Mouse (Mus musculus) hindbrain, postnatal 0 days (tissue): ENCODE measurements around the gene Tmem56. TPM values are rescaled to one million over a fixed set of nuclear protein-coding genes. Genes with fewer than 3 reads are reported as not detected.
A peak's percentile ranks its signal among the peaks of the same experiment; 100 is the strongest.

ENCODE experiments used
- ATAC-seq: fragments of 200-750 bp; cut with Nextera tagmentation; 2 replicates; pipeline ENCODE4 v1.8.0; 2017; ENCODE audit warnings: mild to moderate bottlenecking, moderate TSS enrichment, moderate library complexity
- DNase-seq: peaks from one replicate; pipeline ENCODE4 v3.0.0-alpha.2; 2015; ENCODE audit warnings: low spot score
- H3K27ac ChIP-seq: fragments of 300-500 bp; sonication (generic); 2 replicates; pipeline ENCODE4 v1.5.1; 2014; ENCODE audit warnings: mild to moderate bottlenecking
- H3K27me3 ChIP-seq: fragments of 300-500 bp; sonication (generic); 2 replicates; pipeline ENCODE4 v1.6.1; 2014; ENCODE audit warnings: low read length, mixed read lengths; ENCODE audit not compliant: insufficient read depth
- H3K36me3 ChIP-seq: fragments of 300-500 bp; sonication (generic); 2 replicates; pipeline ENCODE4 v1.6.1; 2014; ENCODE audit warnings: low read length, mixed read lengths; ENCODE audit not compliant: insufficient read depth
- H3K4me1 ChIP-seq: fragments of 300-500 bp; sonication (generic); 2 replicates; pipeline ENCODE4 v1.6.1; 2014; ENCODE audit warnings: antibody characterized with exemption, low read length, mixed read lengths; ENCODE audit not compliant: insufficient read depth
- H3K4me2 ChIP-seq: fragments of 300-500 bp; sonication (generic); 2 replicates; pipeline ENCODE4 v1.6.1; 2014; ENCODE audit warnings: low read depth, mild to moderate bottlenecking, low read length, moderate library complexity, mixed read lengths
- H3K4me3 ChIP-seq: fragments of 300-500 bp; sonication (generic); 2 replicates; pipeline ENCODE4 v1.5.1; 2014; ENCODE audit warnings: low read length
- H3K9ac ChIP-seq: fragments of 300-500 bp; sonication (generic); replicated peaks from 2 replicates; pipeline ENCODE4 v1.6.1; 2014; ENCODE audit warnings: mild to moderate bottlenecking, low read length, moderate library complexity, mixed read lengths
- H3K9me3 ChIP-seq: fragments of 300-500 bp; sonication (generic); 2 replicates; pipeline ENCODE4 v1.6.1; 2016; ENCODE audit warnings: low read length, mixed read lengths
- CTCF ChIP-seq: IDR thresholded peaks from 2 replicates; pipeline ENCODE4 v1.5.1; 2016; ENCODE audit warnings: antibody characterized with exemption, control low read depth, low read depth
- WGBS: fragments of 180-500 bp; shearing (Covaris S2); extraction: QIAGEN DNeasy Blood & Tissue Kit; methylation state at CpG from one replicate; pipeline ENCODE4 v1.1.7; 2014; 5-methylcytosine and 5-hydroxymethylcytosine counted together
- polyA plus RNA-seq: library from polyadenylated mRNA; unstranded; fragments of >200 nt; fragmentation: Nextera tagmentation; extraction: Ambion mirVana; gene quantifications from 2 replicates; pipeline ENCODE4 v1.2.1, GENCODE M21; 2015
- total RNA-seq: library from RNA; depleted of rRNA; stranded (reverse); fragments of >200 nt; gene quantifications from 2 replicates; pipeline ENCODE4 v1.2.3, GENCODE M21; 2014; rRNA removed

Gene Tmem56
- total RNA-seq (8.1 and 13.5 TPM in 2 replicates), polyA plus RNA-seq (3.8 and 3.9 TPM in 2 replicates)

- Histone ChIP-seq H3K4me1 (no peaks in the 10 kb centered on the region), H3K9me3 (no peaks in the 10 kb centered on the region), H3K27me3 (no peaks in the 10 kb centered on the region), H3K9ac (no peak within 1 kb of the TSS), H3K36me3 (no peaks in the 10 kb centered on the region), H3K4me2 (no peak within 1 kb of the TSS), H3K4me3 (no peak within 1 kb of the TSS), H3K27ac (no peak within 1 kb of the TSS)
- 90% methylated on average over 4 of the region's 4 CpGs for WGBS
- DNase-seq (no peak), ATAC-seq (no peak)
- TF ChIP-seq CTCF: no peak
Observed at GRCm38 (mm10) chr3:121282998-121283397, at the start of gene Tmem56. TSS of gene Tmem56 (minus strand) at chr3:121283098.

GRCm38 (mm10) chr3:121330244-121330646 is 47.3 kb upstream of the Tmem56 start:
- Histone ChIP-seq H3K4me1 (no peaks in the 10 kb centered on the region), H3K9me3 (no peaks in the 10 kb centered on the region), H3K27ac (no peak overlapping the region; the same call in 1 of the 2 replicates), H3K9ac (no peak overlapping the region), H3K36me3 (no peaks in the 10 kb centered on the region), H3K4me2 (no peak overlapping the region), H3K27me3 (no peaks in the 10 kb centered on the region), H3K4me3 (no peak overlapping the region)
- DNase-seq (no peak), ATAC-seq (no peak)
- 51% methylated on average over 7 of the region's 7 CpGs for WGBS
- TF ChIP-seq CTCF: no peak

- WGBS: 58% methylated on average over 10 of the region's 10 CpGs
- ATAC-seq: no peak
Observed at GRCm38 (mm10) chr3:121329647-121330046, 46.7 kb upstream of the Tmem56 start.

GRCm38 (mm10) chr3:121327406-121327805 is 44.5 kb upstream of the Tmem56 start:
- peak; percentile 24 for DNase-seq
- no peaks in the 10 kb centered on the region for H3K36me3 ChIP-seq
- WGBS: 46% methylated on average over 5 of the region's 5 CpGs
- H3K4me1 ChIP-seq: no peaks in the 10 kb centered on the region
- H3K9ac ChIP-seq: no peak overlapping the region
- TF ChIP-seq CTCF: no peak
- H3K4me3 ChIP-seq: no peak overlapping the region
- ATAC-seq: peak; percentile 64; the same call in 1 of the 2 replicates
- no peak overlapping the region for H3K27ac ChIP-seq
- H3K9me3 ChIP-seq: no peaks in the 10 kb centered on the region
- H3K4me2 ChIP-seq: no peak overlapping the region
- no peaks in the 10 kb centered on the region for H3K27me3 ChIP-seq

More at GRCm38 (mm10) chr3:121329647-121330046, 46.7 kb upstream of the Tmem56 start:
- H3K27ac ChIP-seq: no peak overlapping the region; the same call in 1 of the 2 replicates
- no peak overlapping the region for H3K4me3 ChIP-seq
- TF ChIP-seq CTCF: no peak
- H3K27me3 ChIP-seq: no peaks in the 10 kb centered on the region
- no peak overlapping the region for H3K9ac ChIP-seq
- H3K4me2 ChIP-seq: no peak overlapping the region
- H3K9me3 ChIP-seq: no peaks in the 10 kb centered on the region
- no peaks in the 10 kb centered on the region for H3K4me1 ChIP-seq
- H3K36me3 ChIP-seq: no peaks in the 10 kb centered on the region
- peak; percentile 37 for DNase-seq

- ATAC-seq (no peak), DNase-seq (no peak)
- Histone ChIP-seq H3K4me3 (no peak overlapping the region), H3K9me3 (no peaks in the 10 kb centered on the region), H3K27me3 (no peaks in the 10 kb centered on the region), H3K27ac (no peak overlapping the region), H3K9ac (no peak overlapping the region), H3K36me3 (no peaks in the 10 kb centered on the region), H3K4me2 (no peak overlapping the region), H3K4me1 (no peaks in the 10 kb centered on the region)
- no peak for TF ChIP-seq CTCF
- 95% methylated on average over 15 of the region's 15 CpGs for WGBS
Observed at GRCm38 (mm10) chr3:121323371-121323770, 40.5 kb upstream of the Tmem56 start.

GRCm38 (mm10) chr3:121320896-121321295 is 38.0 kb upstream of the Tmem56 start:
- TF ChIP-seq CTCF: no peak
- Histone ChIP-seq H3K27me3 (no peaks in the 10 kb centered on the region), H3K4me1 (no peaks in the 10 kb centered on the region), H3K9me3 (no peaks in the 10 kb centered on the region), H3K4me2 (no peak overlapping the region), H3K36me3 (no peaks in the 10 kb centered on the region), H3K4me3 (no peak overlapping the region), H3K9ac (no peak overlapping the region), H3K27ac (no peak overlapping the region)
- no peak for DNase-seq
- 64% methylated on average over 1 of the region's 1 CpGs for WGBS
- no peak for ATAC-seq

- Histone ChIP-seq H3K27me3 (no peaks in the 10 kb centered on the region), H3K4me2 (no peak overlapping the region), H3K4me3 (no peak overlapping the region), H3K4me1 (no peaks in the 10 kb centered on the region), H3K36me3 (no peaks in the 10 kb centered on the region), H3K27ac (no peak overlapping the region), H3K9me3 (no peaks in the 10 kb centered on the region), H3K9ac (no peak overlapping the region)
- DNase-seq (no peak), ATAC-seq (no peak)
- 94% methylated on average over 6 of the region's 6 CpGs for WGBS
- TF ChIP-seq CTCF: no peak
Observed at GRCm38 (mm10) chr3:121319906-121320305, 37.0 kb upstream of the Tmem56 start.
